Mouse (Mus musculus) thymus, adult 18-20 months (tissue): ENCODE data around the gene Nup214.
A peak's percentile ranks its signal among the peaks of the same experiment; 100 is the strongest.

Experiments used
- DNase-seq, 2 experiments: peaks; one replicate each; pipeline ENCODE4 v3.0.0; 2022; ENCODE audit warnings: mixed read lengths in 2 of 2

Nup214 gene

DNA sequence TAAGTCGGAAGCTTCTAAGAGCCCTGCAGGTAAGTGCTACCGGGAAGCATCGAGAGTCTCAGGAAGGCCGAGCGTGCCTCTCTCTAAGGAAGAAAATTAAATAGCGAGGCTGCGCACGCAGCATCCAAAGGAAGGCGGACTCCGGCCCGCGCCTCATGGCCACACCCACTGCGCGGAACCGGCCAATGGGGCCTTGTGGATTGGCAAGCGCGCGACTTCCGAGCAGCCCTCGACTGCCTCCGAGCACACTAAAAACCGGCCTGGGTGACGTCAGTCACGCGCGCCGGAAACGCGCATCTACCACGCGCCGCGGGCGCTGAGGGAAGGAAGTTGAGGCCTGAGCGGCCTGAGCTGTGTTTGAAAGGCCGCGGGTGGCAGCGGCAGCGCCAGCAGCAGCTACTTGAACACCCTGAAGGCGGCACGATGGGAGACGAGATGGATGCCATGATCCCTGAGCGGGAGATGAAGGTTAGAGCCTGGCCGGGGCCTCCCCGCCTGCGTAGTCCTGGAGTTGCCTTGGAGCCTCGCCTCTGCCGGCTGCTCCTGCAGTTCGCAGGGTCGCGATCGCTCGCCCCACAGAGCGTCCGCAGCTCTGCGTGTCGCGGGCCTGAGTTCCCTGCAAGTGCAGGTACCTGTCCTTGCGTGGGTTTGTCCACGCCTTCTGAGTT is at the start of gene Nup214:
TSS of gene Nup214 (plus strand) at position 296 of the 668 bp plus-strand sequence.
- DNase-seq = peak; percentile 98

- no peak for DNase-seq
Measured at GRCm38 (mm10) chr2:31924811-31925210, 49.4 kb upstream of the Nup214 start.

DNA sequence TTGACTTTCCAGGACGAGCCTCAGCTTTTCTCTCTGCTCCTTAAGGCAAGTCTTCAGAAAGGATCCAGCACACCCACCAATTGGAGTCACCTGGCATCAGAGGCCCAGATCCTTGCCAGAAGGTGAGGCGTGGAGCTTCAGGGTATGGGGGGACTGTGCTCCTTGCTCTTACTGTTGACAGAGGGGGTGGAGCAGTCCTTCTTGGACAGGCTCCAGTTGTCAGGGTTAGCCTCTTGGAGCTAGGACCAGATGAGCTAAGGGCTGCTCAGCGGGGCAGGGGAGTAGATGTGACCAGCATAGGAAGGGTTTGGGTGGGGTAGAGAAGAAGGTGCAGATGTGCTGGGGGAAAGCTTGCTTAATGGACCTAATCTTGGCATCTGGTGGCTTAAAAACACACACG is 48.3 kb upstream of the Nup214 start:
- DNase-seq = no peak

DNA sequence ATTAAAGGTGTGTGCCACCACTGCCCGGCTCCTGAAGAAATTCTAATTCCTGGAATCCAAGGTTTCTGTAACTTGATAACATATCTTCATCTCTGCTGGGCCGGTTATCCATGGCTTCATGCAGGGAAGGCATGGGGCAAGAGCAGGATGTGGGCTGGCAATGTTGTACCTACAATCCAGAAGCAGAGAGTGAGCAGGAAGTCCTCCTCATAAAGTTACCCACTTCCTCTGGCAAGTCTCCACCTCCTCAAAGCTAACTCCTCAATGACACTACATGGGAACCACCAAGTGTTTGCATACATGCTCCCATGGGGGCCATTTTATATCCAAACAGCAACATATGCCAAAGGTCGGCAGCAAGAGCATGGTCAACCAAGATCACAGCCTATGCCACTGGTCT is 44.6 kb upstream of the Nup214 start:
- no peak for DNase-seq

- no peak for DNase-seq
Measured at GRCm38 (mm10) chr2:31934551-31934950, 39.7 kb upstream of the Nup214 start.

- DNase-seq = no peak
Measured at GRCm38 (mm10) chr2:31935054-31935453, 39.2 kb upstream of the Nup214 start.

DNA sequence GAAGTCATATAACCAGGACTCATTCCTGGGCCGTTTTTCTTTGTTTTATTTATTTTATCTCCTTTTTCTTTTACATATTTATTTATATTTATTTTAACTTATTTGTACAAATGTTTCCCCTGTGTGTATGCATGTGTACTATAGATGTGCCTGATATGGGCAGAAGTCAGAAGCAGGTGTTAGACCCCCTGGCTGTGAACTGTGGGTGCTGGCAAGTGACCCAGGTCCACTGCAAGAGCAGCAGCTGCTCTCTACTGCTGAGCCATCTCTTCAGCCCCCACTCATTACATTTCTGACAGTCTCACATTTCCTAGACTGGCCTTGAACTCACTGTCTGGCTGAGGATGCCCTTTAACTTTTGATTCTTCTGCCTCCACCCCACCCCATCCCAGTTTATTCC is 35.9 kb upstream of the Nup214 start:
- DNase-seq = no peak

DNA sequence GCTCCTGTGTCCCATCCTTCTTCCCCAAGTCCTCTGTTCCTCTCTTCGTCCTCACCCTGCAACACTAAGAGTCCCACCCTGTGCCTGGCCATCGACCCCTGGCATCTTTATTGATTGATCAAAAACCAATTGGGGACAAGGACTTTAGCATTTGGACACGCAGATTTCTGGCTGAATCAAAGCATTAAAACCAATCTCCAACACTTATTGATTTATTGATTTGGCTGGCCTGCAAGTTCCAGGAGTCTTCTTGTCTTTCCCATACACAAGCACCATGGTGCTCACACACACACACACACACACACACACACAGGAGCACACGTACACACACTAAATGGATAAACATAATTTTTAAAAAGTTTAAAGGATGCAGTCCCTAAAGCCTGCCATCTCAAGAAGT is 31.2 kb upstream of the Nup214 start:
- no peak for DNase-seq

GRCm38 (mm10) chr2:31945580-31945979 is 28.7 kb upstream of the Nup214 start:
- no peak for DNase-seq

- no peak for DNase-seq
Measured at GRCm38 (mm10) chr2:31948392-31948791, 25.8 kb upstream of the Nup214 start.

- DNase-seq = no peak
Measured at GRCm38 (mm10) chr2:31948801-31949200, 25.4 kb upstream of the Nup214 start.

DNA sequence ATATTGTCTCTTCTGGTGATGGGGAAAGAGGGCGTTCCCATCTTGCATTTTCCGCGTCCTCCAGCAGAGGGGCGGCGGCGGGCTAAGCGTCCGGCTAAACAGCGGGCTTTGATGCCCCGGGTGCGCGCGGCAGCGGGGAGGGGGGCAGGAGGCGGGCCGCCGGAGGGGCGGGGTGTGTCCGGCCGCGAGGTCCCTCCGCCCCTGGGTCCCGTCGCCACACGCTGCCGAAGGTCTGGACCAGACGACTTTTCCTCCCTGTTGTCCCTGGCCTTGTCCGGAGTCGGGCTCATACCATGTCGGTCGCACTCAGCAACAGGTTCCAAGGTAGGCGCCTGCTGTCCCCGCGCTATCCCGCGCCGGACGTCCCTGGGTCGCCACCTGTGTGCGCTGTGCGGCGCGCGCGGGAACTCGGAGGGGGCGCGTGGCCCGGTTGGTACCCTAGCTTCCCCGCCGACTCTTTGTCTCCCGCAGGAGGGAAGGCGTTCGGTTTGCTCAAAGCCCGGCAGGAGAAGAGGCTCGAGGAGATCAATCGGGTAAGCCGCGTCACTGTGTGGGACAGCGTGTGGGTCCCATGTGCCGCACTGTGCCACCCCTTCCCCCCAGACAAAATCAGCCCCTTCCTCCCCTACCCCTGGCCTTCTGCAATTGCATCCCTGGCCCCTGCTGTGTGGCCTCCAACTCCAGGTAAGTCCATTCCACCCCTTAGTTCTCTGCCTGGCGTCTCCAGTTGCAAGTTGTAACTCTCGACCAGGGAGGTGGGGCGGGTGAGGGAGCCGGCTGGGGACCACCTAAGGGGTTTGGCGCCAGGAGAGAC is 24.0 kb upstream of the Nup214 start, which contains the start of gene Aif1l:
TSS of gene Aif1l (plus strand) at position 82 of the 814 bp plus-strand sequence.
- DNase-seq = no peak

DNA sequence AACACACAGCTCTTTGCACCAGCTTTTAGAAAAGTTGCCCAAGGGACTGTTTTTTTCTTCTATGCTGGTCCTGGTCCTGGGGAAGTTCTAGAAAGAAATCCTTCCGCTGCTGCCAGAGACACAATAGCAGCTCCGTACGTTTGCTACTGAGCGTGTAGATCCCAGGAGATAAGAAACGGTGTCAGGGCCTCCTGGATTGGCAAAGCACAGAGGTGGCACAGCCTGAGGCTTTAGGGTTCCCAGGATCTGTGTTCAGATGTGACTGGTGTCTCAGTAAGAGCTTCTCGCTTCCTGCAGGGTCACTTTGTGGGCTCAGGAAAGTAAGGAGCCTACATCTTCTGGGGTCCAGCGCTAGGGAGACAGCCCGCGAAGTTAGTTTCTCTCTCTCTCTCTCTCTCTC is 23.3 kb upstream of the Nup214 start:
- no peak for DNase-seq

- no peak for DNase-seq
Measured at GRCm38 (mm10) chr2:31952236-31952635, 22.0 kb upstream of the Nup214 start.

- no peak for DNase-seq
Measured at GRCm38 (mm10) chr2:31952725-31953124, 21.5 kb upstream of the Nup214 start.

GRCm38 (mm10) chr2:31953687-31954086 is 20.5 kb upstream of the Nup214 start:
- no peak for DNase-seq

DNA sequence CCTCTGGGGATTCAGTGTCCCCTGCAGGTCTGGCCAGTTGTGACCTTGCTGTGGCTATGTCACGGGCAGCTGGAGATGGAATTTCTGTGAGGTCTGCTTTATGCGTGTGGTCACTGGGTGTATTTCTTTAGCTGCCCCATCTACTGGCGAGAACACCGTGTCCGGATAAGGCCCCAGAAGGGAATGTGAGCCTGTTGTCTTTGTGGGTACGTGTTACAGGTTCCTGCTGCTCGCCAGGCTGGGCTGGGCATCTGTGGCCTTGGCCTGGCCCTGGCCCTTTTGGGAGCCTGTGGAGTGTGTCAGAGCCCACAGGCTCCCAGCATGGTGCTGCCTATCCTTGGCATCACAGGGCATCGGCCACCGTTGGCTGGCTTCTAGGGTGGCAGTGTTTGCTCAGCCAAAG is 19.5 kb upstream of the Nup214 start:
- no peak for DNase-seq

GRCm38 (mm10) chr2:31955686-31956085 is 18.6 kb upstream of the Nup214 start:
- DNase-seq = no peak

- DNase-seq = no peak
Measured at GRCm38 (mm10) chr2:31957211-31957610, 17.0 kb upstream of the Nup214 start.

DNA sequence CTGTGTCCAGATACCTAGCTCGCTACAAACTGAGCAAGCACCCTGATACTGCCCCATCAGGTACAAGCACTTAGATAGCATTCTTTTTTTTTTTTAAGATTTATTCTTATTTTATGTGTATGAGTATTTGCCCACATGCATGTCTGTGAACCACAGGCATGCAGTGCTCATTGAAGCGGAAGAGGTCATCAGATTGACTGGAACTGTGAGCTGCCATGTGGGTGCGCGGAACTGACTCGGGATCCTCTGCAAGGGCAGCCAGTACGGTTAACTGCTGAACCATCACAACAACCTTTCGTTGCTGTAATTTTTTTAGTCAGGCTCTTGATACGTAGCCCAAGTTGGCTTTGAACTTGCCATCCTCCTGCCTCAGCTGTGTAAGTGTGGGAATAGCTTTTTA is 13.2 kb upstream of the Nup214 start:
- DNase-seq = no peak

GRCm38 (mm10) chr2:31961791-31962222 is 12.4 kb upstream of the Nup214 start:
- DNase-seq = no peak

GRCm38 (mm10) chr2:31962501-31963224 is 11.6 kb upstream of the Nup214 start:
- no peak for DNase-seq

- no peak for DNase-seq
Measured at GRCm38 (mm10) chr2:31963491-31963890, 10.7 kb upstream of the Nup214 start.

DNA sequence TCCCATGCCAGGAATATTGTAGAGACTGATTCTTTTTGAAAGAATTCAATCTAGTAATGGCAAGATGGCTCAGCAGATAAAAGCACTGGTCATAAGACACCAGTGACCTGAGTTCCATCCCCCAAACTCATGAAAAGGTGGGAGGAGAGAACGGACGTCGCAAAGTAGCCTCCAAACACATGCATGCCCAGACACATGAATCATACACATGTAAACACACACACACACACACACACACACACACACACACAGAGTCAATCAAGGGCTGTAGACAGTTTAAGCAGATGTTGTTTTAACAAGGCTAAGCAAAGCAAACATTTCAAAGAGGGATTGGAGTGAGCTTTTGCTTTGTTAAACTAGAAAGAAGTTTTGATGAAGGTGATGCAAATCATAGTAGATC is 10.0 kb upstream of the Nup214 start:
- DNase-seq = no peak
